Mouse (Mus musculus): ENCODE measurements at regions not wholly inside any gene's neighbourhood (a gene's known extent, or its start where the extent isn't known, plus 50 kb on each side); places are given as distances from the start of the nearest gene placed in this dataset.

DNA sequence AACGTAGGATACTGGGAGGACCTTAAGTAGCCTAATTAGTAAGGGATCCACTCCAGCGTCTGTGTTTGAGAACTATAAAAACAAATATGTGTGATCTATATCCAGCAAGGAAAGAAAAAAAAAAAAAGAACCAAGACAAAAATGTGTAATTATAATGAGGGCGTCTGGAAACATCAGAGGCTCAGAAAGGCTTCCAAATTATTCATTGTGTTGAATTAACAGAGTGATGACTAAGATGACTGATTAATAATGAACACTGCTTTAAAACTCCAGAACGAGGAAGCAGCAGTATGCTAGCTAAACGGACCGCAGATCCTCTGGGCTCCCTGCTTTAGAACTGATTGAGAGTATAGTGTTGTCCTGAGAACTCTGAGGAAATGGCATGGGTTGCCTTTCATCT, 421.0 kb downstream of the Sorl1 start:
- TF ChIP-seq GATA1 (IDR thresholded peaks at IDR 0.05; ENCODE audit: low read length) (no peak), TAL1 (IDR thresholded peaks at IDR 0.05; ENCODE audit: low read length) (no peak)
